Mouse (Mus musculus) embryonic facial prominence, embryonic 11.5 days (tissue): Measurements from ENCODE around the gene Ifna4. TPM values are rescaled to one million over a fixed set of nuclear protein-coding genes. Genes with fewer than 3 reads are reported as not detected.
"Not testable (repeated sequence)": the region's sequence is repeated elsewhere in the genome, so short reads cannot be mapped to it uniquely, and the experiment has no call there.

Experiments
- ATAC-seq: fragments of 200-750 bp; cut with Nextera tagmentation; replicated peaks from 2 replicates; pipeline ENCODE4 v1.8.0; 2017; ENCODE audit warnings: low read depth; ENCODE audit not compliant: insufficient number of reproducible peaks, low FRiP score, low TSS enrichment
- DNase-seq: peaks from one replicate; pipeline ENCODE4 v3.0.0-alpha.2; 2015; ENCODE audit warnings: low spot score
- H3K27ac ChIP-seq: fragments of 300-500 bp; sonication (generic); replicated peaks from 2 replicates; pipeline ENCODE4 v1.5.1; 2014; ENCODE audit warnings: mild to moderate bottlenecking, low read depth, low read length, control low read depth
- H3K27me3 ChIP-seq: fragments of 300-500 bp; sonication (generic); 2 replicates; pipeline ENCODE4 v1.6.1; 2014; ENCODE audit warnings: mild to moderate bottlenecking, low read length, moderate library complexity, mixed read lengths; ENCODE audit not compliant: control insufficient read depth, insufficient read depth
- H3K36me3 ChIP-seq: fragments of 300-500 bp; sonication (generic); replicated peaks from 2 replicates; pipeline ENCODE4 v1.6.1; 2014; ENCODE audit warnings: low read depth, mild to moderate bottlenecking, low read length, moderate library complexity, mixed read lengths; ENCODE audit not compliant: control insufficient read depth, insufficient read depth
- H3K4me1 ChIP-seq: fragments of 300-500 bp; sonication (generic); 2 replicates; pipeline ENCODE4 v1.6.1; 2014; ENCODE audit warnings: low read length, mixed read lengths; ENCODE audit not compliant: control insufficient read depth, insufficient read depth
- H3K4me2 ChIP-seq: fragments of 300-500 bp; sonication (generic); 2 replicates; pipeline ENCODE4 v1.6.1; 2014; ENCODE audit warnings: low read depth, mild to moderate bottlenecking, control low read depth, low read length, moderate library complexity
- H3K4me3 ChIP-seq: fragments of 300-500 bp; sonication (generic); 2 replicates; pipeline ENCODE4 v1.5.1; 2014; ENCODE audit warnings: low read depth, low read length, control low read depth
- H3K9ac ChIP-seq: fragments of 300-500 bp; sonication (generic); replicated peaks from 2 replicates; pipeline ENCODE4 v1.6.1; 2014; ENCODE audit warnings: mild to moderate bottlenecking, control low read depth, low read length
- H3K9me3 ChIP-seq: fragments of 300-500 bp; sonication (generic); replicated peaks from 2 replicates; pipeline ENCODE4 v1.6.1; 2016; ENCODE audit warnings: mild to moderate bottlenecking, low read length, inconsistent platforms, mixed read lengths; ENCODE audit not compliant: control insufficient read depth
- WGBS: fragments of 180-500 bp; shearing (Covaris S2); extraction: QIAGEN DNeasy Blood & Tissue Kit; methylation state at CpG from one replicate; pipeline ENCODE4 v1.1.7; 2014; 5-methylcytosine and 5-hydroxymethylcytosine counted together
- polyA plus RNA-seq: library from polyadenylated mRNA; unstranded; fragments of >200 nt; fragmentation: Nextera tagmentation; extraction: Ambion mirVana; gene quantifications from 2 replicates; pipeline ENCODE4 v1.2.1, GENCODE M21; 2014

The Ifna4 gene
- not detected in 2 replicates for polyA plus RNA-seq

DNA sequence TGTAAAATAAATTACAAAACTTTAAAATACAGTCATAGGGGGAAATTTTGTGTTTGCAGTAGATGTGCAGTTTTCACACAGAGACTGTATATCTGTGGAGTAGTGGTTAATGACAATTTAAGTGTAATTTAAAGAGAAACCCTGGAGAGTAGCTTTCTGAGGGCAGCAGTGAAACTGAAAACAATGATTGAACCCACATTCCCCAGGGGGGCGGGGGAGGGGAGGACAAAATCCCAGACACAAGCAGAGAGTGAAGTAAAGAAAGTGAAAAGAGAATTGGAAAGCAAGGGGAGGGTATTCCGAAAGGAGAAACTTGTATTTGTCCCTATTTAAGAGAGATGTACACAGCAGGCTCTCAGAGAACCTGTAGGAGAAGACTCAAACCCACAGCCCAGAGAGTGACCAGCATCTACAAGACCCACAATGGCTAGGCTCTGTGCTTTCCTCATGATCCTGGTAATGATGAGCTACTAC, at the start of gene Ifna4:
Gene Ifna4 (plus strand): TSS at position 424 of the 474 bp plus-strand sequence.
- WGBS = 44% methylated on average over 2 of the region's 2 CpGs
- Histone ChIP-seq H3K27me3 (no peaks in the 10 kb centered on the region), H3K36me3 (no peaks in the 10 kb centered on the region), H3K9ac (no peak within 1 kb of the TSS), H3K4me3 (no peak within 1 kb of the TSS), H3K4me2 (no peak within 1 kb of the TSS), H3K4me1 (no peaks in the 10 kb centered on the region), H3K27ac (no peak within 1 kb of the TSS), H3K9me3 (no peaks in the 10 kb centered on the region)
- DNase-seq (no peak), ATAC-seq (no peak)

GRCm38 (mm10) chr4:88793936-88794675, 47.6 kb upstream of the Ifna4 start, which contains the start of gene Gm13275:
Gm13275 (plus strand) TSS chr4:88794487.
- 1% methylated on average over 9 of the region's 52 CpGs for WGBS
- not testable (repeated sequence) for H3K27me3 ChIP-seq, H3K27ac ChIP-seq, DNase-seq, H3K4me3 ChIP-seq, H3K9ac ChIP-seq, H3K9me3 ChIP-seq, H3K4me1 ChIP-seq, H3K36me3 ChIP-seq, H3K4me2 ChIP-seq, ATAC-seq

GRCm38 (mm10) chr4:88797097-88797496, 44.6 kb upstream of the Ifna4 start, which contains the start of gene Gm13279:
Gm13279 (plus strand) TSS chr4:88797397.
- H3K27ac ChIP-seq, H3K4me3 ChIP-seq, H3K27me3 ChIP-seq, H3K4me1 ChIP-seq, H3K36me3 ChIP-seq, H3K9ac ChIP-seq, H3K4me2 ChIP-seq, H3K9me3 ChIP-seq, DNase-seq, ATAC-seq: not testable (repeated sequence)
- WGBS = no CpG with 5 or more reads among the region's 28 CpGs

GRCm38 (mm10) chr4:88799365-88799764, 42.3 kb upstream of the Ifna4 start, which contains the start of gene Gm13285:
Gm13285 (plus strand) TSS chr4:88799665.
- H3K4me2 ChIP-seq, H3K4me3 ChIP-seq, H3K27me3 ChIP-seq, H3K9me3 ChIP-seq, ATAC-seq, H3K4me1 ChIP-seq, DNase-seq, H3K9ac ChIP-seq, H3K36me3 ChIP-seq, H3K27ac ChIP-seq: not testable (repeated sequence)
- WGBS = 10% methylated on average over 3 of the region's 7 CpGs

GRCm38 (mm10) chr4:88802954-88803353, 38.7 kb upstream of the Ifna4 start, which contains the start of gene Gm13287:
Gm13287 (plus strand) TSS chr4:88803254.
- no CpG with 5 or more reads among the region's 29 CpGs for WGBS
- not testable (repeated sequence) for ATAC-seq, DNase-seq, H3K4me3 ChIP-seq, H3K27ac ChIP-seq, H3K4me2 ChIP-seq, H3K36me3 ChIP-seq, H3K4me1 ChIP-seq, H3K9ac ChIP-seq, H3K9me3 ChIP-seq, H3K27me3 ChIP-seq

GRCm38 (mm10) chr4:88805231-88805630, 36.4 kb upstream of the Ifna4 start, which contains the start of gene Gm13288:
Gm13288 (plus strand) TSS chr4:88805531.
- not testable (repeated sequence) for H3K4me1 ChIP-seq, H3K9me3 ChIP-seq, H3K27me3 ChIP-seq, H3K4me3 ChIP-seq, H3K27ac ChIP-seq, DNase-seq, H3K9ac ChIP-seq, H3K36me3 ChIP-seq, H3K4me2 ChIP-seq, ATAC-seq
- WGBS = no CpG with 5 or more reads among the region's 8 CpGs

GRCm38 (mm10) chr4:88805761-88806160, 35.9 kb upstream of the Ifna4 start:
- not testable (repeated sequence) for H3K36me3 ChIP-seq, DNase-seq, H3K4me2 ChIP-seq, H3K9ac ChIP-seq, ATAC-seq, H3K4me1 ChIP-seq, H3K27ac ChIP-seq, H3K27me3 ChIP-seq, H3K9me3 ChIP-seq, H3K4me3 ChIP-seq
- no CpG with 5 or more reads among the region's 34 CpGs for WGBS

DNA sequence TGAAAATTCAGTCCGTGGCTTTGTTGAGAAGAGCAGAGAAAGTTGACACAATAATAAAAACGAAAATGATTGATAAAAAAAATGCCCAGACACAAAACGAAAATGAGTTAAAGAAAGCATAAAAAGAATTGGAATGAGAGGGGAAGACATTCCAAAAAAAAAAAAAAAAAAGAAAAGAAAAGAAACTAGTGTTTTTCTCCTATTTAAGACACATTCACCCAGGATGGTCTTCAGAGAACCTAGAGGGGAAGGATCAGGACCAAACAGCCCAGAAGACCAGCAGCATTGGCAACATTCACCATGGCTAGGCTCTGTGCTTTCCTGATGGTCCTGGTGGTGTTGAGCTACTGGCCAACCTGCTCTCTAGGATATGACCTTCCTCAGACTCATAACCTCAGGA, 25.7 kb upstream of the Ifna4 start, which contains the start of gene Ifna7:
Gene Ifna7 (plus strand): TSS at position 301 of the 400 bp plus-strand sequence.
- Histone ChIP-seq H3K4me2 (no peak within 1 kb of the TSS), H3K9ac (no peak within 1 kb of the TSS), H3K9me3 (no peaks in the 10 kb centered on the region), H3K36me3 (no peaks in the 10 kb centered on the region), H3K4me1 (no peaks in the 10 kb centered on the region), H3K27ac (no peak within 1 kb of the TSS), H3K27me3 (no peaks in the 10 kb centered on the region), H3K4me3 (no peak within 1 kb of the TSS)
- WGBS = 68% methylated on average over 3 of the region's 3 CpGs
- DNase-seq (no peak), ATAC-seq (no peak)
